Mouse (Mus musculus) c-Kit-positive CD71-positive TER-119-negative erythroid progenitor cells, embryonic 14.5 days (primary cell): ENCODE measurements around the gene E030025P04Rik.

Experiments
- DNase-seq: peaks from one replicate; pipeline ENCODE4 v3.0.0-alpha.2; 2013; ENCODE audit warnings: low read depth

E030025P04Rik gene

DNA sequence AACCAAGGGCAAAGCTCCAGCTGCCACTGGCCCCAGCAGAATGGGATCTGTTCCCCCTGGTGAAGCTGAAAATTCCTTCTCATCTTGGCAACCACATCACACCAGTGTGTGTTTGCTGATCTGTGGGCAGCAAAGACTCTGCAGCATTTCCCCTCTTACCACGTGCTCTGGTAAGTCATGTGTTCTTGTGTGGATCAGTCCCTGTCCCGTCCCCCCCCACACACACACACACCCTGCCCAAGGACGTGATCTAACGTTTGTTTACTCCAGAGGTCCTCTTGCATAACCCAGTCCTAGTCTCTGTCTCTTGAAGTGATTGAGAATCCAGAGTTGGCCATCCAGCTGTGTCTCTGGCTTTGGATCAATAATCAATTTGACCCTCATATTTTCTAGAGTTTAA lies at the start of gene E030025P04Rik:
E030025P04Rik (minus strand) TSS at position 134 of the 400 bp plus-strand sequence.
- no peak for DNase-seq

DNA sequence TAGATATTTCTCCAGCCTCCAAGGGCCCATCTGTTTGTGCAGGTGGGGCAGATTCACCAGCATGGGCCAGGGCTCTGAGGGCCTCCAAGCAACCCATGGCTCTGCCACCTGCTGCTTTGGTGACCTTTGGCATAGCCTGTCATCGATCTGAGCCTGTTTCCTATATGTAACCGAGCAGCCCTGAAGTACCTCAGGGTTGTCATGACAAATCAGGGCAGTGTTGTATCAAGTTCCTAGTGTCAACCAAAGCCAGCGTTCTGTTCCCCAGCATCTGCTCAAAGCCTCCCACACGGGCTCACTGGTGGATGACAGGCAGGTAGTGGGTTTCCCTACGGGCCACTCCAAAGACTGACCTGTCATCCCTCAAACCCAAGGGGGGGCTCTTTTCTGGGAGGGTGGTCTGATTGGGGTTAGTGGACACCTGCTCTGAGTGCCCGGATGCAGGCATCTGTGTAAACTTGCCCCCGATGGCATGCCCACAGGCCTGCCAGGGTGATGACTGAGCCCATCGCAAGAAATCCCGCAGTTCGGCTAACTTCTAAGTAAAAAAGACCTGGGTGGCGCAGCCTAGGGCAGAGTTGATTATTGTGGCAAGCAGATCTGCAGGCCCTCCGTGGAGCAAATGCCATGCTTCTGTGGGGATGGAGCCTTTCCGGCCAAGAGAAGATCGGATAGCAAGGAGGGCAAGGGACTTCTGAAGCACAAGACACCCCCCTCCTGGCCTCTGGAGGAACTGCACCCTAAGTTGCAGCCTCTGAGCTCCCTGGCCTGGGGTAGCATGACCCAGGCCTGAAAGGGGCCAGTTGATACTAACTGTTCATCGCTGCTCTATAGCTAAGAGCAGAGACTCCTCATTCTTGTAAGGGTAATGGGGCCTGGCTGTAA lies 48.7 kb upstream of the E030025P04Rik start:
- DNase-seq, result peak; percentile 40

GRCm38 (mm10) chr11:109188235-109188634 lies 44.1 kb upstream of the E030025P04Rik start:
- no peak for DNase-seq

GRCm38 (mm10) chr11:109187631-109188184 lies 43.5 kb upstream of the E030025P04Rik start:
- no peak for DNase-seq

DNA sequence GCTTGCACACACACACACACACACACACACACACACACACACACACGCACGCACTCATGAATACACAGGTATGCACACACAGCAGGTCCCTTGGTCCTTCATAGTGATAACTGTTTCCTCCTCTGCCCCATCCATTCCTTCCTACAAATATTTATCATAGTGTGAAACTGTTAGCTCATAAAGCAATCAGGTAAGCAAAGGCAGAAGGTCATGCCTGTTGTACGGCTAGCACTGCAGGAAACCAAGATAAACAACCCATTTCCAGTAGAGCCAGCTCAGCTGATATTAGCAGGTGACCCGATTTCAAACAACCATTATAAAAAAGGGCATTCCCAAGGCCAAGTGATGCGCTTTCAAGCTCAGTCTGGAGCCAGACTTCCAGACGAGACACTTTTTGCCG lies 36.9 kb upstream of the E030025P04Rik start:
- no peak for DNase-seq

DNA sequence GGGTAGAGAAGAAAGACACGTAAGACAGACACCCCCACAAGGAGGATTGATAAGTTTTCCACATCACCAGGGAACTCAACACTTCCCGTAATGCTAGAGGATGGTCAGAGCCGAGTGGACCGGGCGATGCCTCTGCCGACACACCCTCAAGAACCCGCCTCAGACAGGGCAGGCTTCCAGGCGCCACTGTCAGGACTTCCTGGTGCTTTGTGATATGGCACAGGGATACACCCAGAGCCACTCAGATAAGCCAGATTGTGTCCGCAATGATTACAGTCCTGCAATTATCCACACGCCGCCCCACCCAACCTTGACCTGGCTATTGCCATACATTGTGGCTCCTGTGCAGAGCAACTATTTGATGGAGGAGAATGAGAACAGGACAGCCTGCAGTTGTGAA lies 36.1 kb upstream of the E030025P04Rik start:
- no peak for DNase-seq

- DNase-seq, result no peak
These were observed 34.8 kb upstream of the E030025P04Rik start for GRCm38 (mm10) chr11:109178788-109179518.

DNA sequence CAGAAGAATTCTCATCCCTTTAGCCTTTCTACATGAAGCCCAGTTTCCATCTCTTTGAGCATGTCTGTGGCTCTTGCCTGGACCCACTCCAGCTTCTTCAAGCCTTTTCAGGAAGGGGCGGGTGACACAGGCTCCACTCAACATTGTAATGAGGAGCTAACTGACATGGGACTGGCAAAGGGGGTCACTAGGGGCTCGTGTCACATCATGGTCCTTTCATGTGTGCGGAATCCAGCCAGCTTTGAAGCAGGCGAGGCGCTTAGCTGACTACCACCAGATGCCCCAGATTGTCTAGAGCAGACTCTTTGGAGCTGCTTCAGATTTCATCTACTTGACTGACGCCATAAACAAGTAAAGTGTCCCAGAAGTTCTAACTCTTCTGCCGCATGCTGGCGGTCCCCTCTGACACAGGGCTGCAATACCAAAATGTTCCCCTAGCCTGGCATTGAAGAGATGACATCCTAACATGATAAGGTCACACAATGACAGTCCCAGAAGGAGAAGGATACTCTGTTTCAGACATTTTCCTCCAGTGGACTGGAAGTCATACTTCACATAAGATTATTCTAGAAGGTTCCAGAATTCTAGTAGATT lies 31.3 kb upstream of the E030025P04Rik start:
- DNase-seq, result no peak

DNA sequence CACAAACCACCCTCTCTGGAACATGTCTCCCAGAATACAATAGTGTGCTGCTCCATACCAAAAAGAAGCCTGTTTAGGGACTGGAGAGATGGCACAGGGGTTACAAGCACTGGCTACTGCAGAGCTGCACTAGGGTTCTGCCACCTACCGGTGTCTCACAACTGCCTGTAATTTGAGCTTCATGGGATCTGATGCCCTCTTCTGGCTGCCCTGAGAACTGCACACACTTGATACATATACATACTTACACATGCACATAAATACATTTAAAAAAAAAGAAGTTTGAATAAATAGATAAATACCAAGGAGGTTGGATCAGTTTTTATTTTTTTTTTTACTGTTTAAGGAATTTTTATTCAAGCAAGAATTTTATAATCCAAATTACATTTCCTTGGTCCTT lies 28.1 kb upstream of the E030025P04Rik start:
- no peak for DNase-seq

- DNase-seq, result no peak
These were observed 26.6 kb upstream of the E030025P04Rik start for GRCm38 (mm10) chr11:109170771-109171170.

DNA sequence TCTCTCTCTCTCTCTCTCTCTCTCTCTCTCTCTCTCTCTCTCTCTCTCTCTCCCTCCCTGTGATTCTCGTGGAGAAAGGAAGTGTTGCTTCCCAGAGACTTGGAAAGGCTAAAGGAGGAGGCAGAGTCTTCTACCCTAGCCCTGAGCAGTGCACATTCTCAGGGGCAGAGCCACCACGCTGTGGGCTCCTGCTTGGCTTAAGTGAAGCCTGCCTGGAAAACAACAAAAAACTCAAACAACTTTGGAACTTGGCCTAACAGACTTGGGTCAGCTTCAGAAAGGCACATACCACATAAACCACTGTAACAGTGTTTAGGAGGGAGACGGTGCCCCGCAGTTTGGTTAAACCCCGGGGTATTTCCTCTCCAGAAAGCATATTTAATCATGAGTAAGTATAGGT lies 13.5 kb upstream of the E030025P04Rik start:
- DNase-seq, result no peak

DNA sequence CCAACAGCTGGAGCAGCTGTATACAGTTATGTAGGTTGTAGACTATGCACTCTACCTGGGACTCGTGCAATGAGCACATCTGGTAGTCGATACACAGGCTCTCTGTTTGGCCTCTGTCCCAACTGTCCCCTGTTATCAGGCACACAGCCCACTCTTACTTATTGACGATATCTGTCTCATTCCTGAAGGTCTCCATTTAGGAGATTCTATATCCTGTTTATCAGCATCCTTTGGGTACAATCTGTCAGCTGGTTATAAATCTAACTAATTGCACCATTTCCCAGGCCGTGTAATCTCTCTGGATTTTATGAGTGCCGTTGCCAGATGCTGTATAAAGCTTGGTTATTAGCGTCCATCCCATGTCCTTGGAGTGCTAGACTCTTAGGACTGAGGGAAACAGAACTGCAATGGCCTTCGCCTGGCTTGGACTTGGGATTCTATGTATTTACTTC lies 747 bp upstream of the E030025P04Rik start:
- no peak for DNase-seq

GRCm38 (mm10) chr11:109126482-109126881 lies 17.7 kb downstream of the E030025P04Rik start:
- DNase-seq, result no peak

- no peak for DNase-seq
These were observed 18.7 kb downstream of the E030025P04Rik start for GRCm38 (mm10) chr11:109125451-109125850.

GRCm38 (mm10) chr11:109124284-109124683 lies 19.9 kb downstream of the E030025P04Rik start:
- no peak for DNase-seq

DNA sequence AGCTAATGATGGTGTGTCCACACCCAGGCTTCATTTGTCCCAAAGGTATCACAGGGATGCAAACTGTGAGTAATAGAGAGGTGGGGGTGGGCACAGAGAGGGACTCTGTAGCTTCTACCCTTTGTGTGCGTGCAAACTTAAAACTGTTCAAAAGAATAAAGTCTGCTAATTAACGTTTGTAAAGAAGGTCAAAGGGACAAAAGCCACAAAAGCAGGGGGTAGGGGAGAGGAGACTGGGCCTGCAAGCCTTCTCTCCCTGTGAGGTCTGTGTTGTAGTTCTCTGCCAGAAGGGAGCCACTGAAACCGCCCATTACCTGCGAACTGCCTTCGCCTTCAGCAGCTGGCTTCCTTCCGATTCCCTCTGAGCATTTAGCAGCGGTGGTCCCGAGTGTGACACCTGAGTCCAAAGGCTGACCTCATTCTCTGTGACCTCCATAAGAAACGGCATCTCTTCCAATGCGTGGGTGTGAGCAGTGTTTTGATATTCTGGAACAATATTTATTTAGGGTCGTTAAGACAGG lies 34.3 kb downstream of the E030025P04Rik start:
- no peak for DNase-seq

DNA sequence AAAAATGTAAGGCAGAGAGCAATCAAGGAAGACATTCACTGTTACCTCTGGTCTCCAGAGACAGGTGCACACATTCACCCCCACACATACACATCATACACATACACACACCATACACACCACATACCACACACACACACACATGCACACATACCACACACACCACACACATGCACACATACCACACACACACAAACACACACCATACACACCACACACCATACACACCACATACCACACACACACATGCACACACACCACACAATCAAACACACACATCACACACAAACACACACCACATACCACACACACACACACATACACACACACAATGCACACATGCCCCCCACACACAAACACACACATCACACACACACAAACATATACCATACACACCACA lies 35.1 kb downstream of the E030025P04Rik start:
- DNase-seq, result no peak

- DNase-seq, result no peak
These were observed 36.5 kb downstream of the E030025P04Rik start for GRCm38 (mm10) chr11:109107518-109108205.

DNA sequence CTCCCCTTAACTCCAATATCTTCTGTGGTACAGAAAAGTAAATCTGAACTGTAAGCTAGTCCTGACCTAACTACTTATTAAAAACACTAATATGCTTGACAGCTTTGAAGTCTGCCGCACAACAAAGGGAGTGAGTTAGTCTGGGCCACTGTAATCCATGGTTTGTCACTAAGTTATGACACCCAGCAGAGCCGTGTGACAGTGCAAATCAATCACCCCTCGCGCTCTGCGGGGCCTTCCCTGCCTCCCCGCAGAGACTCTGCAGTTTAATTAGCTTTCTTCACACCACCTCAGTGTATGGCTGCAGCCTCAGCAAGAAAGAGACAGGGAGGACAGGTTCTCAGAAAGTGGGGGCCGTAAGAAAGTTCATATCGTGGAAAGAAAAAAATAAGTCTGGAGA lies 37.4 kb downstream of the E030025P04Rik start:
- DNase-seq, result no peak

DNA sequence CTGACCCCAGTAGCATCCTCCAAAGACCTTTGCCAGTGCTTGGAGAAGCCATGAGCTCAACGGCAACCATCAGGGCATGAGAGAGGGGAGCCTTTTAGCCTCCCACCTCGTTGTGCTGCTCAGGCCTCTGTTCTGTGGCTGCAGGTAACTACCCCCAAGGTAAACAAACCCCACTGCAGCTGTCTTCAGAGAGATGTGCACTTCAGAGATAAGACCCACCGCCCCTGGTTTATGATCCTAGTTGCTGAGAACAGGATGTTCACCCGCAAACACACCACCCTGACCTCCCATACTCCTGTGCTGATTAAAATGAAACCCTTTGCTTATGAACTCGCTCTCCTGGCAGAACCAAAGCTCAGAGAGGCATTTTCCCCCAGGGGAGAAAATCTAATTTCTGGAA lies 38.0 kb downstream of the E030025P04Rik start:
- DNase-seq, result no peak

DNA sequence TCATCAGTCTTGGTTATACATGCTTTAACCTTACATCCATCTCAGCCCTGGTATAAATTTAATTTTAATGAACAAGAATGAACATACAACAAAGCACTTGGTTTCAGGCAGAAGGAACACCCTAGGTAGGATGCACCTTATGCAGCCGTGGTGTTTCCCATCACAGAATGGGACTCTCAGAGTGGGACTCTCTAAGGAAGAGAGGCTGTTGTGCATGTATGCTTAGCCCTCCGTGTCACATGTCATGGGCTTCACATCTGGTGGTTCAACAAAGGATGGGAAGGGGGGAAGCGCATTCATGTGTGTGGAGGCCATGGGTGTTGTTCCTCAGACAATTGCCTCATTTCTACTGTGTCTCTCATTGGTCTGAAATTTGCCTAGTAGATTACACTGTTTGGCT lies 40.8 kb downstream of the E030025P04Rik start:
- DNase-seq, result no peak

GRCm38 (mm10) chr11:109102646-109103045 lies 41.5 kb downstream of the E030025P04Rik start:
- no peak for DNase-seq
